Mouse (Mus musculus) lung, adult 2 months (tissue): ENCODE data around the gene Limd1.

ENCODE experiments used
- CTCF ChIP-seq: fragments of 200-500 bp; IDR thresholded peaks from 2 replicates; pipeline ENCODE4 v1.5.1; 2011; ENCODE audit warnings: mild to moderate bottlenecking, low read length, control low read depth; ENCODE audit not compliant: insufficient read depth
- POLR2A ChIP-seq: fragments of 200-500 bp; IDR thresholded peaks from 2 replicates; pipeline ENCODE4 v1.6.1; 2011; ENCODE audit warnings: low read depth, mild to moderate bottlenecking, control low read depth, low read length, borderline replicate concordance; ENCODE audit errors: extremely low read depth

GRCm38 (mm10) chr9:123518969-123519894, 40.7 kb downstream of the Limd1 start:
- TF ChIP-seq POLR2A = no peak
- TF ChIP-seq CTCF = no peak
